Mouse (Mus musculus): ENCODE results near the gene Pex14. TPM values are rescaled to one million over a fixed set of nuclear protein-coding genes. Genes with fewer than 3 reads are reported as not detected.

Pex14 gene
- polyA plus RNA-seq, 1 experiment from 2014 or later = 64.3 TPM

DNA sequence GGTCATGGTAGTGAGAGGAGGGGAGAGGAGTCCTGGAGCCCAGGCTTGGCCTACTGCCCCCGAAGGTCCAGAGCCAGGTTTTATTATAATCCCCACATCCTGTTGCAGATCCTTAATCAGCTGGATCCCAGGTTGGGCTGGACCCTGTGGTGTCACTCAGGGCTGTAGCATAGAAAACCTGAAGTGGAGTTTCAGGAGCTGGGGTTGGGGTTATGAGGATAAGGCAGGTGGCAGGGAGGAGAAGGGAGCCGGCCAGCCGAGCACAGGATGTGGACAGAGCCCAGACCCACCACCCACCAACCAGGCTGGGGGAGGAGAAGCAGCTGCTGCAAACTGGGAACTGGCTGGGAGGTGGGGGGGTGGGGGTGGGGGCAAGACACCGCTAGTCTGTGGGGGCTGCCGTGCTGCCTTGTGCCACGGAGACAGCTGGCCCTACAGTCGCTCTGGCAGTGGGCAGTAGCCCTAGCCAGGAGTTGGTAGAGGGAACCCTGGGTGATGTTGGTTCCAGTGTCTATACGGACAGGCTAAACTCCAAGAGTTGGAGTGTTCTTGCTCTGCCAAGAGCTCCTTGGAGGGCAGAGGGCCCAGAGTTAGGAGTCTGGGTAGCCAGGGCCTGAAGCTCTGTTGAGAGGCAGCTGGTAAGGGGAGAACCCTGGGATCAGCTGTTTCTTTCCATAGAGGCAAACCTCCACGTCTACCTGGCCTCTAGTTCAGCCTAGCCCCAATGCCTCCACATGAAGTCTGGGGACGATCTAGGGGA is 184.6 kb downstream of the Pex14 start:
- Histone ChIP-seq H3K4me3 (ENCODE audit: low read length) (no peak overlapping the region), H3K36me3 (ENCODE audit: control insufficient read depth, insufficient read depth, low read length) (no peaks in the 10 kb centered on the region), H3K9me3 (ENCODE audit: control insufficient read depth, low read length) (no peaks in the 10 kb centered on the region), H3K9ac (ENCODE audit: low read depth, low read length) (peak overlapping the region; percentile 6; the same call in 1 of the 2 replicates), H3K27me3 (replicated peaks; ENCODE audit: control insufficient read depth, insufficient read depth, low read length) (no peaks in the 10 kb centered on the region), H3K27ac (ENCODE audit: low read length) (no peak overlapping the region), H3K4me2 (ENCODE audit: low read depth, low read length) (no peak overlapping the region), H3K4me1 (ENCODE audit: control insufficient read depth, insufficient read depth, low read length) (peaks cover 27% of the 10 kb centered on the region; the same call in 1 of the 2 replicates)
- peak; percentile 79 for ATAC-seq
- WGBS = 50% methylated on average over 10 of the region's 10 CpGs

DNA sequence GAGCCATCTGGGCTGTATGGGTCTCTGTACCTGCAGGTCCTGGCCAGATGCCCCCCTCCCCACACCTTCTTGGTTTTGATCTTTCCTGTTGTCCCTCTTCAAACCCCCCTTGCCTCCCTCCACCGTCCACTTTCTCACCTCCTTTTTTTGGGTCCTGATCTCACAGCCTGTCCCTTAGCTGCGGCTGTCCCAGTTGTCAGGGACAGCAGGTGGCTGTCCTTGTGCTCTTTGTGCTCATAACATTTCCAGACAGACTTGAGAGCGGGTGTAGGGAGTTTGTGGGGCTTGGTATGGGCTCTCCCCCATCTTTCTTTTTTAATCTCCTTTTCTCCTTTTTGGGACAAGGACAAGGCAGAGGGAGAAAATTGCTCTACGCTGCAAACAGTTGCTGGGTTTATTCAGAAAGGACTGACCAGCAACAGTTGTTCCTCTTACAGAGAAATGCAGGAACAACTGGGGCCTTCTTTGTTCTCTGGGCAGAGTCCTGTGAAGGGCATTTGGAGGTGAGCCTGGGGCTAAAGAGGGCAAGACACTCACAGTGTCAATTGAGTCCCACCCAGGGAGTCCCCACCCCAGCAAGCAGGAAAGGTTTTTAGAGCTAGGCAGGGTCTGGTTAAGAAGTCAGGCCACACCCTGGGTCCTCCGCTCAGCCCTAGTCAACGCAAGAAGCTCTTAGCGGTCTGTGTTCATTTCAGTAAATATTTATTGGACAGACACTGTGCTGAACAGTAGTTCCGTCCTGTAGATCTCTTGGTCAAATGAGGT is 186.7 kb downstream of the Pex14 start:
- whole genome bisulfite sequencing = 46% methylated on average over 8 of the region's 8 CpGs
- Histone ChIP-seq H3K4me1 (ENCODE audit: control insufficient read depth, insufficient read depth, low read length) (peaks cover 28% of the 10 kb centered on the region), H3K27me3 (replicated peaks; ENCODE audit: control insufficient read depth, insufficient read depth, low read length) (no peaks in the 10 kb centered on the region), H3K27ac (ENCODE audit: low read length) (no peak overlapping the region), H3K4me2 (ENCODE audit: low read depth, low read length) (no peak overlapping the region), H3K9me3 (ENCODE audit: control insufficient read depth, low read length) (no peaks in the 10 kb centered on the region), H3K36me3 (ENCODE audit: control insufficient read depth, insufficient read depth, low read length) (no peaks in the 10 kb centered on the region), H3K9ac (ENCODE audit: low read depth, low read length) (0 out of 2 replicates have a peak overlapping the region, but pooled peaks have one; percentile 6), H3K4me3 (ENCODE audit: low read length) (no peak overlapping the region)
- no peak for ATAC-seq

GRCm38 (mm10) chr4:148912134-148912533 is 187.5 kb downstream of the Pex14 start:
- Histone ChIP-seq H3K4me1 (ENCODE audit: control insufficient read depth, insufficient read depth, low read length) (peaks cover 35% of the 10 kb centered on the region), H3K9me3 (ENCODE audit: control insufficient read depth, low read length) (no peaks in the 10 kb centered on the region), H3K36me3 (ENCODE audit: control insufficient read depth, insufficient read depth, low read length) (no peaks in the 10 kb centered on the region), H3K27me3 (replicated peaks; ENCODE audit: control insufficient read depth, insufficient read depth, low read length) (no peaks in the 10 kb centered on the region), H3K27ac (ENCODE audit: low read length) (no peak overlapping the region), H3K4me2 (ENCODE audit: low read depth, low read length) (no peak overlapping the region), H3K4me3 (ENCODE audit: low read length) (no peak overlapping the region), H3K9ac (ENCODE audit: low read depth, low read length) (no peak overlapping the region)
- ATAC-seq = no peak
- WGBS = 53% methylated on average over 7 of the region's 7 CpGs

Other genes starting within 250 kb of the Pex14 start
- 50.5 and 52.2 TPM in 2 replicates for gene Dffa, start 4.3 kb upstream of the Pex14 start, polyA plus RNA-seq (2015; fragmentation: Nextera tagmentation; extraction: Ambion mirVana)
- gene Cort, start 26.9 kb upstream of the Pex14 start, polyA plus RNA-seq (2015; fragmentation: Nextera tagmentation; extraction: Ambion mirVana) = 0.48 TPM in 1 of 2 replicates, not detected in the other
- 16.8 and 20.4 TPM in 2 replicates for gene Cenps, start 37.8 kb upstream of the Pex14 start, polyA plus RNA-seq (2015; fragmentation: Nextera tagmentation; extraction: Ambion mirVana)
- gene Pgd, start 66.9 kb upstream of the Pex14 start, polyA plus RNA-seq (2015; fragmentation: Nextera tagmentation; extraction: Ambion mirVana) = 250 and 255 TPM in 2 replicates
- 18.2 and 19.2 TPM in 2 replicates for gene Kif1b, start 207.8 kb upstream of the Pex14 start, polyA plus RNA-seq (2015; fragmentation: Nextera tagmentation; extraction: Ambion mirVana)

Measured in intestine, embryonic 16.5 days (tissue).